Mouse (Mus musculus) T-helper 2 cell (primary cell): Measurements from ENCODE around the gene Tln1.

Experiments
- in situ Hi-C: fragments of 300-600 bp; cut with MboI, MseI; formaldehyde crosslinking; loops from one replicate; pipeline ENCODE4 v1.15.1; 2025; ENCODE audit warnings: high pct_unique_total_duplicates

The Tln1 gene

GRCm38 (mm10) chr4:43578376-43579204, 16.1 kb upstream of the Tln1 start, which contains the start of the genes Rgp1 and Gba2:
Gene Rgp1 (plus strand): TSS chr4:43578715.
Gene Gba2 (minus strand): TSS chr4:43578873.
- in situ Hi-C loops: loop anchor here (5.0 kb wide), 1 partner anchor 79 kb away; the partner anchor contains the start of gene Hint2

GRCm38 (mm10) chr4:43577237-43577881, 14.9 kb upstream of the Tln1 start:
- in situ Hi-C loops: loop anchor here (5.0 kb wide), 1 partner anchor 80 kb away; the partner anchor contains the start of gene Hint2

GRCm38 (mm10) chr4:43575356-43575755, 12.9 kb upstream of the Tln1 start:
- in situ Hi-C loops: loop anchor here (5.0 kb wide), 1 partner anchor 82 kb away; the partner anchor contains the start of gene Hint2

- in situ Hi-C loops: no loop called here
Observed at GRCm38 (mm10) chr4:43573561-43573960, 11.1 kb upstream of the Tln1 start.

GRCm38 (mm10) chr4:43571395-43572045, 9.0 kb upstream of the Tln1 start:
- in situ Hi-C loops: no loop called here

- in situ Hi-C loops: loop anchor here (10.0 kb wide), 2 partner anchors 542 to 1538 kb away; partner anchors contain the start of genes Pigo and Tomm5
Observed at GRCm38 (mm10) chr4:43567140-43567539, 4.6 kb upstream of the Tln1 start.

- in situ Hi-C loops: loop anchor here (10.0 kb wide), 2 partner anchors 539 to 1541 kb away; partner anchors contain the start of genes Pigo and Tomm5
Observed at GRCm38 (mm10) chr4:43564231-43564630, 1.7 kb upstream of the Tln1 start.

- in situ Hi-C loops: loop anchor here (10.0 kb wide), 2 partner anchors 539 to 1541 kb away; partner anchors contain the start of genes Pigo and Tomm5
Observed at GRCm38 (mm10) chr4:43563601-43563875, 1.0 kb upstream of the Tln1 start.

- in situ Hi-C loops: loop anchor here (10.0 kb wide), 2 partner anchors 538 to 1542 kb away; partner anchors contain the start of genes Pigo and Tomm5
Observed at GRCm38 (mm10) chr4:43562769-43563600, 494 bp upstream of the Tln1 start.

GRCm38 (mm10) chr4:43561436-43561996, 975 bp downstream of the Tln1 start:
- in situ Hi-C loops: loop anchor here (10.0 kb wide), 2 partner anchors 537 to 1543 kb away; partner anchors contain the start of genes Pigo and Tomm5

- in situ Hi-C loops: loop anchor here (10.0 kb wide), 2 partner anchors 536 to 1544 kb away; partner anchors contain the start of genes Pigo and Tomm5
Observed at GRCm38 (mm10) chr4:43560976-43561375, 1.5 kb downstream of the Tln1 start.

- in situ Hi-C loops: loop anchor here (10.0 kb wide), 2 partner anchors 535 to 1545 kb away; partner anchors contain the start of genes Pigo and Tomm5
Observed at GRCm38 (mm10) chr4:43560243-43560611, 2.3 kb downstream of the Tln1 start.

- in situ Hi-C loops: loop anchor here (10.0 kb wide), 2 partner anchors 535 to 1545 kb away; partner anchors contain the start of genes Pigo and Tomm5
Observed at GRCm38 (mm10) chr4:43559519-43560242, 2.8 kb downstream of the Tln1 start.

GRCm38 (mm10) chr4:43558631-43559356, 3.7 kb downstream of the Tln1 start:
- in situ Hi-C loops: no loop called here

GRCm38 (mm10) chr4:43558028-43558630, 4.4 kb downstream of the Tln1 start:
- in situ Hi-C loops: no loop called here

- in situ Hi-C loops: no loop called here
Observed at GRCm38 (mm10) chr4:43555926-43556325, 6.6 kb downstream of the Tln1 start.

GRCm38 (mm10) chr4:43553891-43554290, 8.6 kb downstream of the Tln1 start:
- in situ Hi-C loops: no loop called here

- in situ Hi-C loops: no loop called here
Observed at GRCm38 (mm10) chr4:43552437-43552836, 10.1 kb downstream of the Tln1 start.
